Mouse (Mus musculus): Measurements from ENCODE around the gene Ntmt1. TPM values are rescaled to one million over a fixed set of nuclear protein-coding genes. Genes with fewer than 3 reads are reported as not detected.

Gene Ntmt1
- polyA plus RNA-seq, 1 experiment from 2014 or later, result 105 TPM

DNA sequence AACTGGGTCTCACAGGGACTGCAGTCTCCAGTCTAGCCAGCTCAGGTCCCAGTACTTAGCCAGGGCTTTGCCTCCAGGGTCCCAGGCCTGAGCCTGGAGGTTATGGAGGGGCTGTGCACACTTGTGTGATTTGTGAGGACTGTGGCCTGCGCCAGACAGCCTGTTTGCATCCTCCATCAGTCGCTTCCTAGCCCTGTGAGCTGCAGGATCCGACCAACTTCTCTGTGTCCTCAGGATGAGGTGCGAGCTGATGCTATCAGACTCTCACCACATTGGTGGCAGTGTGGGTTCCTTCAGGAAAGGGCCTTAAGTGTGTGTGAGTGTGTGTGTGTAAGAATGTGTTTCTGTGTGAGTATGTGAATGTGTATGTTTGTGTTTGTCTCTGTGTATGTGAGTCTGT is 20.2 kb upstream of the Ntmt1 start:
- Histone ChIP-seq H3K27ac (peak overlapping the region; percentile 65), H3K4me1 (peaks cover 50% of the 10 kb centered on the region), H3K36me3 (no peaks in the 10 kb centered on the region), H3K9ac (peak overlapping the region; percentile 49), H3K9me3 (no peaks in the 10 kb centered on the region), H3K4me2 (no peak overlapping the region), H3K4me3 (no peak overlapping the region), H3K27me3 (no peaks in the 10 kb centered on the region)
- 52% methylated on average over 4 of the region's 4 CpGs for WGBS
- no peak for ATAC-seq (ENCODE audit: insufficient number of reproducible peaks, insufficient read depth, low FRiP score, low TSS enrichment, low read depth)

DNA sequence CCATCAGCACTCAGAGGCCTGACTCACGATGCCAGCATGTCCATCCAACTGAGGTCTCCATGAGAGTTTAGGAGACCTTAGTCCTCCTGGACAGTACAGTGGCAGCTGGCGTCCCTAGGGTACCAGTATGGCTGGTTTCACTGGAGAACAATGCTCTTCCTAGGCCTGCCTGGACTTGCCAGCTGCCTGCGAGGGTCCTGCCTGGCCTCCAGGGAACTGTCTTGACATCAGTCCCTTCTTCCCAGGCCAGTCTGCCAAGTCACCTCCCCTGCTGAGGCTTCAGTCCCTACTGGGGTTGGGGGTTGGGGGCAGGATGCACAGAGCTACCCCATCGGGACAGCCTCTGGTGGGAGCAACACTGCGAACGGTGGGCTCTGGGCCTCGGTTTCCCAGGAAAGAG is 15.6 kb upstream of the Ntmt1 start:
- Histone ChIP-seq H3K27ac (no peak overlapping the region; the same call in 1 of the 2 replicates), H3K9ac (no peak overlapping the region), H3K36me3 (no peaks in the 10 kb centered on the region), H3K4me1 (peaks cover 40% of the 10 kb centered on the region), H3K4me3 (no peak overlapping the region), H3K4me2 (no peak overlapping the region), H3K27me3 (no peaks in the 10 kb centered on the region), H3K9me3 (no peaks in the 10 kb centered on the region)
- WGBS, result 85% methylated on average over 7 of the region's 7 CpGs
- ATAC-seq (ENCODE audit: insufficient number of reproducible peaks, insufficient read depth, low FRiP score, low TSS enrichment, low read depth), result no peak

DNA sequence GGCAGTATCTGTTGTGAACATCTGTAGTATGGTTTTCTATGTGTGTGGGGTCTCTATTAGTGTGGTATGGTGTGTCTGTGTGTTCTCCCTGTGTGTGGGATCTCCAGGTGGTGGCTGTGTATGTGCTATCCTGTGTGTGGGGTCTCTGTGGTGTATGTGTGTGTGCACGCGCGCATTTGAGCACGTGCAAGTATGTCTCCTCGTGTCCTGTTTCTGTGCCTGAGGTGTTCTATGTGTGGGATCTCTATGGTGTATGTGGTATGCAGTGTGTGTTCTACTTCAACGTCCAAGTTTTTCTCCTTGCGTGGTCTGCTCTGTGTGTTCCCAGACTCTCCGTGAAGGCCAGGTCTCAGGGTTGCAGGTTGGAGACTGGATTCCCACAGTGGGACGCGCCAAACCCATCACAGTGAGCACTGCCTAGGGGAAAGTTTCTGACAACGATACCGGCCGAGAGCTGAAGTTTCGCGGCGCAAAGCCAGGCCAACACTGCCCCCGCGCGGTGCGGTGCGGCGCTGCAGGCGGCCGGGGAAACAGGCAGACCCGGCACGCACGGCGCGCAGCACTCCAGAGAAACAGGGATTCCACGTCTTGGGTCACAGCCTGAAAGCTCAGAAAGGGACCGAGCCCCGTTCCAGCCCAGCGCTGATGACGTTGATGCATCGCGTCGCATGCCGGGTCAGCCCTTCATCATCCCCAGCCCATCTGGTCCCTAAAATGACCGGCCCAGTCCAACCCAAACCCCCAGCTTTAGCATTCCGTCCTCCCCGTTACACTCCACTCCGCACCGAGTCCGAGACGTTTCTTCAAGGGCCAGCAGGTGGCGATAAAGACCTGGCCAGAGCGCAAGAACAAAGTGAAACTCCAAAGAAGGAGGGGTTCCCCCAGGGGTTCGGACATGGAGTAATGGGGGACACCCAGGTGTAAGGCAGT is 13.2 kb upstream of the Ntmt1 start:
- Histone ChIP-seq H3K9me3 (no peaks in the 10 kb centered on the region), H3K27ac (peak overlapping the region; percentile 86), H3K27me3 (no peaks in the 10 kb centered on the region), H3K4me1 (peaks cover 39% of the 10 kb centered on the region), H3K4me3 (peak overlapping the region; percentile 47), H3K36me3 (no peaks in the 10 kb centered on the region), H3K9ac (peak overlapping the region; percentile 78), H3K4me2 (peak overlapping the region; percentile 70)
- WGBS, result 3% methylated on average over 48 of the region's 48 CpGs
- ATAC-seq (ENCODE audit: insufficient number of reproducible peaks, insufficient read depth, low FRiP score, low TSS enrichment, low read depth), result peak; percentile 63

DNA sequence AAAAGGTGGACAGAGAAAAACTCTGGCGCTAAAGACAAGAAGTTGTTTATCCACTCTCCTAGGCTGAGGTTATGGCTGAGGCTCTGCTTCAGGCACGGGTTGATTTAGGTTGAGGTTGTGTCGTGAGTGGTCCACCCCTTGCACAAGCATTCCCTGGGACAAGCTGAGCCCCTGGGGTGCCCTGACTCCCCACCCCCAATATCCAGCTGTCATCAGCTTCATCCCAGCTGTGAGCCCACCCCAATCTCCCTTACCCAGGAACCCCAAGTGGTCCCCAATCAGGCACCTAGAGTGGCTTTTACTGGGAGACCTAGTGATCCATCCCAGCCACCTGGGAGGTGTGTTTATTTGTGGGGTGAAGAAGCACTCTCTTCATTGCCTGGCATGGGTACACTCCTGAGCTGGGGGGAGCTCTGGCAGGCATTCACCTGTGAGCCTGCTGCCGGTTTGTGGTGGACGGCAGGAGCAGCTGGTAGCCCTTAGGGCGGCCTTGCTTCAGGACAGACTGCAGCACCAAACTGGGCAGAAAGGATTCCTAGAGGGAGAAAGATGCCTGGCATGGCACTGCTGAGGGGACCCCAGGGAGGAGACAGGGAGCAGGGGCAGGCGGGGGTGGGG is 12.2 kb upstream of the Ntmt1 start:
- ATAC-seq (ENCODE audit: insufficient number of reproducible peaks, insufficient read depth, low FRiP score, low TSS enrichment, low read depth), result no peak
- H3K27me3 ChIP-seq, result peaks cover 8% of the 10 kb centered on the region; the same call in 1 of the 2 replicates
- no peaks in the 10 kb centered on the region for H3K9me3 ChIP-seq
- H3K4me3 ChIP-seq, result no peak overlapping the region; the same call in 1 of the 2 replicates
- 59% methylated on average over 7 of the region's 7 CpGs for whole genome bisulfite sequencing
- peak overlapping the region; percentile 63; the same call in 1 of the 2 replicates for H3K9ac ChIP-seq
- no peaks in the 10 kb centered on the region for H3K36me3 ChIP-seq
- H3K4me1 ChIP-seq, result peaks cover 39% of the 10 kb centered on the region
- H3K27ac ChIP-seq, result peak overlapping the region; percentile 86; the same call in 1 of the 2 replicates
- H3K4me2 ChIP-seq, result peak overlapping the region; percentile 70

DNA sequence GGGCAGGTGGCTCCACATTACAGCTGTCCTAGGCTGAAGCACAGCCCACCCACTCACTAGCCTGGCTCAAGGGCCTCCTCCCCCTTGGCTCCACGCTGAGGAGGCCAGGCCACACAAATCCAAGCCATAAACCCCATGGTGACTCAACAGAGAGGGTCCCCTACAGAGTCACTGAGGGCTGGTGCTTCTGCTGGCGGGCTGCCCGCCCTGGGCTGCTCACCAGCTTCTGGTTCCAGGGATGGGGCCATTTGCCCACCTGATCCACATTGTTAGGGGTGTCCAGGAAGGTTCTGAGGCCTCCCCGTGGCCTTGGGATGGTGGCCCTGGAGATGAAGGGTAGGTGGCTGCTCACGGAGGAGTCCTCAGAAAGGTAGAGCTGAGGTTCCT is 11.7 kb upstream of the Ntmt1 start:
- peak overlapping the region; percentile 31; the same call in 1 of the 2 replicates for H3K4me3 ChIP-seq
- peaks cover 44% of the 10 kb centered on the region for H3K4me1 ChIP-seq
- H3K9ac ChIP-seq, result peak overlapping the region; percentile 63
- no peaks in the 10 kb centered on the region for H3K9me3 ChIP-seq
- peak overlapping the region; percentile 77 for H3K27ac ChIP-seq
- ATAC-seq (ENCODE audit: insufficient number of reproducible peaks, insufficient read depth, low FRiP score, low TSS enrichment, low read depth), result no peak
- H3K4me2 ChIP-seq, result peak overlapping the region; percentile 57
- WGBS, result 57% methylated on average over 5 of the region's 5 CpGs
- no peaks in the 10 kb centered on the region for H3K36me3 ChIP-seq
- peaks cover 14% of the 10 kb centered on the region; the same call in 1 of the 2 replicates for H3K27me3 ChIP-seq

DNA sequence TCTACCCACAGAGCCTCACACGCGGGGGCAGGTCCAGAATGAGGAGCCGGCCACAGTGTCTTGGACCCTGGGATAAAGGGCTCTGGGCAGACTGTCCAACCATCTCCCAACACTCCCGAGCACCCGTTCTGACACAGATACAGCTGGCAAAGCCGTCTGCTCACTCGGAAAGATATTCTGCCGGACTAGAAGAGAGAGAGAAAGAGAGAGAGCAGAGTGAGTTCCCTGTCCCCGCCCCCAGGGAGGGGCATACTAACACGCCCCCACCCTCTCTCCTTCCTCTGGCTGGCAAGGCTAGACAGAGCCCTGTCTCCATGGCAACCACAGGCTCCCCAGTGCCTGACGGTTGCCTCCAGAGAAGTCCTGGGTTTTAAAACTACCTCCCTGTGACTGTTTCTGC is 11.2 kb upstream of the Ntmt1 start:
- Histone ChIP-seq H3K36me3 (no peaks in the 10 kb centered on the region), H3K4me1 (peaks cover 48% of the 10 kb centered on the region), H3K9ac (peak overlapping the region; percentile 63), H3K27me3 (peaks cover 19% of the 10 kb centered on the region), H3K4me2 (peak overlapping the region; percentile 57), H3K27ac (peak overlapping the region; percentile 77), H3K4me3 (peak overlapping the region; percentile 31), H3K9me3 (no peaks in the 10 kb centered on the region)
- ATAC-seq (ENCODE audit: insufficient number of reproducible peaks, insufficient read depth, low FRiP score, low TSS enrichment, low read depth), result peak; percentile 68
- 5% methylated on average over 11 of the region's 11 CpGs for WGBS

DNA sequence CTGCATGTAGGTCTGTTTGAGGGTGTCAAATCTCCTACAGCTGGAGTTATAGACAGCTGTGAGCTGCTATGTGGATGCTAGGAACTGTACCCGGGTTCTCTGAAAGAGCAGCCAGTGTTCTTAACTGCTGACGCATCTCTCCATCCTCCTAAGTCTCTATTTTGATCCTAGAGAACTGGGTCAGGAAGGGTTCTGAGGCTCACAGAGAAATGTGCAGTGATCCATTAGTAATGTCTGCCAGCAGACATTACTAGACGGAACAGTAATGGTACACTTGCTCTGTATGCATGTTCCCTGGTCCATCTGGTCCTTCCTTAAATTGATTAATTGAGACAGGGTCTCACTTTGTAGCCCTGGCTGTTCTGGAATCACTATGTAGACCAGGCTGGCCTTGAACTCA is 8.2 kb upstream of the Ntmt1 start:
- H3K4me3 ChIP-seq, result no peak overlapping the region
- no peaks in the 10 kb centered on the region for H3K9me3 ChIP-seq
- H3K36me3 ChIP-seq, result no peaks in the 10 kb centered on the region
- H3K9ac ChIP-seq, result no peak overlapping the region
- H3K27me3 ChIP-seq, result peaks cover 43% of the 10 kb centered on the region
- H3K4me1 ChIP-seq, result peaks cover 45% of the 10 kb centered on the region
- WGBS, result 78% methylated on average over 3 of the region's 3 CpGs
- no peak for ATAC-seq (ENCODE audit: insufficient number of reproducible peaks, insufficient read depth, low FRiP score, low TSS enrichment, low read depth)
- H3K4me2 ChIP-seq, result no peak overlapping the region
- H3K27ac ChIP-seq, result no peak overlapping the region

DNA sequence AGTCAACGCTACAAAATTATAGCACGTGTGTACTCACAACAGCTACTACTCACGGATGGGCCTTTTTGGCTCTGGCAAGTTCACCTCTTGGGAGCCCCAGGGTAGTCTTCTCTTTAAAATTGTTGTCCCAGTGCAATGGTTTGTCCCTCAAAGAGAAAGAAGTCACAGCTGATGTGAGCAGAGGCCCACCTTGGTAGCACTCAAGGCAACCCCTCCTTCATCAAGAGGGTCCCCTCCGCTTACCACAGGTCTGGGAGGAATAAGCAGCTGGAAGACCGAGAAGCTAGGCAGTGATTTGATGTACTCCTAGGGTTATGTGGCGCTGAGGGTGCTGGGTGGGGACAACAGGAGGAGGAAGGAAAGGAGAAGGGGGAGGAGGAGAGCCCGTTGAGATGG is 7.0 kb upstream of the Ntmt1 start:
- H3K4me3 ChIP-seq, result peak overlapping the region; percentile 54
- no peaks in the 10 kb centered on the region for H3K36me3 ChIP-seq
- peak overlapping the region; percentile 98 for H3K4me2 ChIP-seq
- peak overlapping the region; percentile 77 for H3K9ac ChIP-seq
- peaks cover 43% of the 10 kb centered on the region for H3K27me3 ChIP-seq
- no peak overlapping the region; the same call in 1 of the 2 replicates for H3K27ac ChIP-seq
- whole genome bisulfite sequencing, result 27% methylated on average over 7 of the region's 7 CpGs
- H3K9me3 ChIP-seq, result no peaks in the 10 kb centered on the region
- no peak for ATAC-seq (ENCODE audit: insufficient number of reproducible peaks, insufficient read depth, low FRiP score, low TSS enrichment, low read depth)
- peaks cover 37% of the 10 kb centered on the region for H3K4me1 ChIP-seq

DNA sequence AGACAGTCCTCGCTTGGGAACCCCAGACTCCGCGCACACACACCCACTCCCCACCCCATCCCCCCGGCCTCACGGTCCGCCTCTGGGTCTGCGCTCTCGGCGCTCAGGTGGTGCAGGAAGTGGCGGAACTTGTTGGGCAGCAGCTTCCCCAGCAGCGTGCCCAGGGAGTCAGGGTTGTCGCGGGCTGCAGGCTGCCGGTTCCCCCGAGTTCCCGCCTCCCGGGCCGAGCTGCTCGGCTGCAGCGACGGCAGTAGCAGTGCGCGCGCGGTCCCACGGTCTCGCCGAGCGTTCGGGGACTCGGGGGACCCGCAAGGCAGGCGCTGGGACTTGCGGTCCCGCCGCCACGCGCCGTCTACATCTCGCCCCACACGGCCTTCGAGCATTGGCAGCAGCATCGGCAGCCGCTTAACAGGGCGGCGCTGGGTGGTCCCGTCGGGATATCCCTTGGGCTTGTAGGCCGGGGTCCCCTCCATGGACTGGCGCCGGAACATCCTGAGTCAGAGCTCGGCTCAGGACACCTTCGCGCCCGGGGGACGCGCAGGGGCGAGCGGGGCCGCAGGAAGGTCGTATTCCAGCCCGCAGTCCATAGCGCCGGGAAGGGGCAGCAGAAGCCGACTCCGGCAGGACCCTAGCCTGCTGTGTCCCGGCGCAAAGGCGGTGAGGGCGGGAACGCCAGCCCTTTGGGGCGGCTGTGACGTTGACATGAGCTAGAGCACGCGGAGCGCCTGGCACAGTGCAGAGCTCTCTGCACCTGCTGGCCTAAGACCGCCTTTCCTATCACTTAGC is 6.4 kb upstream of the Ntmt1 start:
- peak; percentile 50; the same call in 1 of the 2 replicates for ATAC-seq (ENCODE audit: insufficient number of reproducible peaks, insufficient read depth, low FRiP score, low TSS enrichment, low read depth)
- Histone ChIP-seq H3K9ac (peak overlapping the region; percentile 77), H3K4me3 (peak overlapping the region; percentile 54), H3K27me3 (peaks cover 43% of the 10 kb centered on the region), H3K27ac (no peak overlapping the region; the same call in 1 of the 2 replicates), H3K36me3 (no peaks in the 10 kb centered on the region), H3K4me2 (peak overlapping the region; percentile 98), H3K4me1 (peaks cover 31% of the 10 kb centered on the region), H3K9me3 (no peaks in the 10 kb centered on the region)
- under 1% methylated on average over 77 of the region's 77 CpGs for WGBS

DNA sequence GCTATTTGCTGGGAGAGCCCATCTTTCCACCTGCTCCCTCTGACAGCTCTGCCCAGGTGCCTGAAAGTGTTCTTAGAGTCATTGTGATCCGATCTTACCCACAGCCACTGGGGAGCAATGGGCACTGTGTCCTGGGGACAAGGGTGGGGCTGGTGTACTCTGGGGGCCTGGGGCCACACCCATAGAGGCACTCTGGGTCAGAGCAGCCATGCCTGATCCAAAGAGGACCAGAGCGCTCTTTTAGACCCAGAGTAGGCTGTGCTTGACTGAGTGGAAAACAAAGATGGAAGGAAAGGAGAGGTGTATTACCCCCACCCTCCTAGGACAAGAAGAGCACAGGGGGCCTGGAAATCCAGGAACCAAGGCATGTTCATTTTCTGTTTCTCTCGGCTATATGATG is 4.0 kb upstream of the Ntmt1 start, which contains the start of gene 1700001O22Rik:
1700001O22Rik (minus strand) TSS at position 58 of the 400 bp plus-strand sequence.
- H3K4me1 ChIP-seq, result peaks cover 31% of the 10 kb centered on the region
- peaks cover 43% of the 10 kb centered on the region for H3K27me3 ChIP-seq
- no peak within 1 kb of the TSS for H3K27ac ChIP-seq
- no peaks in the 10 kb centered on the region for H3K9me3 ChIP-seq
- no peak within 1 kb of the TSS for H3K4me3 ChIP-seq
- H3K4me2 ChIP-seq, result no peak within 1 kb of the TSS
- H3K36me3 ChIP-seq, result no peaks in the 10 kb centered on the region
- 0 out of 2 replicates have a peak within 1 kb of the TSS, but pooled peaks have one; percentile 4 for H3K9ac ChIP-seq
- ATAC-seq (ENCODE audit: insufficient number of reproducible peaks, insufficient read depth, low FRiP score, low TSS enrichment, low read depth), result no peak
- WGBS, result 88% methylated on average over 3 of the region's 3 CpGs

DNA sequence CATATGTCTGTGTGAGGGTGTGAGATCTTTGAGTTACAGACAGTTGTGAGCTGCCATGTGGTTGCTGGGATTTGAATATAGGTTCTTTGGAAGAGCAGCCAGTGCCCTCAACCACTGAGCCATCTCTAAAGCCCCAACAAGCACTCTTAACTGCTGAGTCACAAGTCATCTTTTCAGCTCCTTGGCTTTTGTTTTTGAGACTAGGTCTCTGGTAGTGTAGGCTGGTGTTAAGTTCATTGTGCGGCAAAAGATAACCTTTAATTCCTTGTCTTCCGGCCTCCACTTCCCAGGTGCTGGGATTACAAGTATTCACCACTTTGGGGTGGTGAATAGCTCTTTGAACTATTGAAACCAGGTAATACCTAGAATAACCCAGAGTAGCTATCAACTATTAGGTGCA is 1.6 kb upstream of the Ntmt1 start:
- H3K4me2 ChIP-seq, result no peak overlapping the region
- 95% methylated on average over 2 of the region's 2 CpGs for WGBS
- H3K27me3 ChIP-seq, result peaks cover 28% of the 10 kb centered on the region
- no peak overlapping the region for H3K4me3 ChIP-seq
- no peaks in the 10 kb centered on the region for H3K9me3 ChIP-seq
- H3K9ac ChIP-seq, result no peak overlapping the region
- no peak overlapping the region for H3K27ac ChIP-seq
- peaks cover 42% of the 10 kb centered on the region for H3K4me1 ChIP-seq
- no peak for ATAC-seq (ENCODE audit: insufficient number of reproducible peaks, insufficient read depth, low FRiP score, low TSS enrichment, low read depth)
- H3K36me3 ChIP-seq, result no peaks in the 10 kb centered on the region
